Mouse (Mus musculus) small intestine, adult 2 months (tissue): Measurements from ENCODE around the gene Vwa1.

ENCODE experiments used
- CTCF ChIP-seq: fragments of 200-500 bp; IDR thresholded peaks from 2 replicates; pipeline ENCODE4 v1.5.1; 2012; ENCODE audit warnings: low read depth, mild to moderate bottlenecking, control low read depth, inconsistent platforms, low read length, moderate library complexity, mixed read lengths; ENCODE audit not compliant: insufficient replicate concordance, insufficient read length; ENCODE audit errors: extremely low read depth
- POLR2A ChIP-seq: fragments of 200-500 bp; IDR thresholded peaks from 2 replicates; pipeline ENCODE4 v1.6.1; 2012; ENCODE audit warnings: low read depth, mild to moderate bottlenecking, control low read depth, inconsistent platforms, low read length, moderate library complexity

DNA sequence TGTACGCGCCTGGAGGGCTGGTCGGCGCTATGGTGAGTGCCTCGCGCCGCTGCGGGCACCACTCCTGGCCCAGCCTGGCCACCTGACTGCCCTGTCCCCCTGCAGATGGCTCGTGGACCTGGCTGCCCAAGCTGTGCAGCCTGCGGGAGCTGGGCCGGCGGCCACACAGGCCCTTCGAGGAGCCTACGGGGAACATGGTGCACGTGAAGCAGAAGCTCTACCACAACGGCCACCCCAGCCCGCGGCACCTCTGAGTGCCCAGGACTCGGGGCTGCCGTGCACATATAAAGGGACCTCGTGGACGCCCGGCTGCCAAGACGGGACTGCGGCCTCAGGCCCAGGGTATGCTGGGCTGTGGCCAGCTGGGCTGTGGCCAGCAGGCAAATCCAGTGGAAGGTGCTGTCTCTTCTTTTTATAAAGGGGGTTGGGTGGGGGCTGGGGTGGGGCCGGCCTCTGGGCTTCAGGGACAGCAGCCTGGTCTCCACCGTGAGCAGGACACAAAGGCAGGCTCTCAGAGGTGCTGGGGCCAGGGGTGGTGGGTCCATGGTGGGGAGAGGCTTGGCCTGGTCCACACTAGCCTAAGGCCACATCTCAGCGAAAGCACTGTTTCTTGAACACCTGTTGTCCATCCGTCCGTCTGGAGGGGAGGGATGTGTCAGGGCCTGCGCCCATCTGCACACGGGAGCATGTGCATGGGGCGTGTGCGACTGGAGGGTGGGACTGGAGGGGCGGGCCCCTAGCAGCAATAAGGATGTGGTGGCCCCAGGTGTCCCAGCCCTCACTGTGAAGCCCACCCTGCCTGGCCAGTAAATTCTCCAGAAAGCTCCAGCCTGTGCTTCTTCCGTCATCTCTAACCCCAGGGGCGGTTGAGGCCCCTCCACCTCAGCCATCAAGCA is 34.5 kb downstream of the Vwa1 start:
- no peak for TF ChIP-seq CTCF
- TF ChIP-seq POLR2A: no peak
